Mouse (Mus musculus) embryo, embryonic 9.5 days (tissue): ENCODE results near the gene Adamts18.

Experiments
- DNase-seq: peaks from one replicate; pipeline ENCODE4 v3.0.0-alpha.2; 2017; ENCODE audit errors: extremely low spot score

Gene Adamts18

DNA sequence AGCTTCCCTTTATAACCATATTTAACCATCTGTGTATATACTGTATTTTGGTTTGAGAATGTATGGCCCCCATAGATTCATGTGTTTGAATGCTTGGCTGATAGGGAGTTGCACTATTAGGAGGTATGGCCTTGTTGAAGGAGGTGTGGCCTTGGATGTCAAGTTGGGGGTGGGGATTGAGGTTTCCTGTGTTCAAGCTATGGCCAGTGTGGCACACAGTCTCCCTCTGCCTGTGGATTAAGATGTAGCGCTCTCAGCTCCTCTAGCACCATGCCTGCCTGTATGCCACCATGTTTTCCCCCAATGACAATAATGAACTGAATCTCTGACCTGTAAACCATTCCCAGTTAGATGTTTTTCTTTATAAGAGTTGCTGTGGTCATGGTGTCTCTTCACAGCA lies 188.4 kb downstream of the Adamts18 start:
- DNase-seq = no peak

GRCm38 (mm10) chr8:113656681-113657298 lies 191.7 kb downstream of the Adamts18 start:
- DNase-seq = no peak

- no peak for DNase-seq
These were observed 192.4 kb downstream of the Adamts18 start for GRCm38 (mm10) chr8:113656154-113656553.

DNA sequence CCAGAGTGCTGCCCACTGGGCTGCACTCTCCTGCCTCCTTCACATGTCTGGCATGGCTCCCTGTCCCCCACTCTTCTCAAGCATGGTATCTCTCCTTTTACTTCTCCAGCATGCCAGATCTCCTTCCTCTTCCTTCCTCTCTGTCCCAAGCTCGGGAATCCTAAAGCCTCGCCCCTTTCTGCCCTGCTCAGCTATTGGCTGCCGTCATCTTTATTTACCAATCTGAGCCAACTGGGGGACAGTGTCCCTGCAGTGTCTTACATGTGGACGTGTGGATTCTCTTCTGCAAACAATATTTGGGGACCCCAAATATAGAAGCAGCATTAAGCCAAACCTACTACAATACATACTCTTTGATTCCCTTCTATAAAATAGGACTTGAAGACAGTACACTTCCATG lies 195.4 kb downstream of the Adamts18 start:
- DNase-seq = no peak

DNA sequence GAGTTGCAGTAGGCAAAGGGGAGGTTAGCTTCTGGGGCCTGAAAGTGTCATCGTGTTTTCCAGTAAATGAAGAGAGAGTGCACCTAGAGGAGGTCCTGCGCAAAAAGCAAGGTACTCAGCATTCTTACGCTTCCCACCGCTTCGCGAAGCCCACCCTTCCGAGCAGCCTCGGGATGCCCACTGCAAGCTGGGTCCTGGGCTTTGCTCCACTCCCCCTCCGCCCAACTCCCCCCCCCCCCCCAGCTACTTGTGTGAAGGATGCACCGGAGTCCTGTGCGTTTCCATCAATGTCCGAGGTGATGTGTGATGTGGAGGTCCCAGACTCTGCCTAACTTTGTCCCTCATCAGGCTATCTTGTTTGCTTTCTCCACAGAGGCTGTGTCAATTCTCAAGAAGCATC lies 196.1 kb downstream of the Adamts18 start:
- DNase-seq = no peak
